Mouse (Mus musculus): ENCODE results near the gene Plod2. TPM values are rescaled to one million over a fixed set of nuclear protein-coding genes. Genes with fewer than 3 reads are reported as not detected.
A peak's percentile ranks its signal among the peaks of the same experiment; 100 is the strongest.

Gene Plod2
- polyA plus RNA-seq, 2 experiments = 56.6 to 108 TPM

DNA sequence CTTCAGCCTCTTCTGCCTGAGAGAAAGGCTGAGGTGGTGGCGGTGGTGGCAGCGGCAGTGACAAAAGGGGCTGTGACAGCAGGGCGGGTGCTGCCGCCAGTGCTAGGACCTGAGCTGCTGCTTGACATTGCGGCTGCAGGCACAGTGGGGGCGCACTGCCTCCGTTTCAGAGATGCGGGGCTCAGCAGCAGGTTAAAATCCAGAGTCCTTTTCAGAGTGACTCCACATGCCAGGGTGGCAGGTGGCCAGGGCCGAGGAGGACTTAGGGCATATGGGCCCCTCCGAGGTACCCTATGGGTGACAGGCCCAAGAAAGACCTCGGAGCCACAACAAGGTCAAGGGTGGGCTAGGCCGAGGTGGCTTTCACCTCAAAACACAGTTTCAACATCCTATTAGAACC, 25.0 kb upstream of the Plod2 start:
- no peak overlapping the region for H3K4me3 ChIP-seq (replicated peaks; ENCODE audit: low read length)
- peaks cover 6% of the 10 kb centered on the region for H3K9me3 ChIP-seq (ENCODE audit: control insufficient read depth, low read length)
- peaks cover 6% of the 10 kb centered on the region; the same call in 1 of the 2 replicates for H3K4me1 ChIP-seq (ENCODE audit: control insufficient read depth, insufficient read depth, low read length)
- ATAC-seq (ENCODE audit: low FRiP score, low read depth) (no peak), DNase-seq (ENCODE audit: low spot score) (peak; percentile 1)
- 94% methylated on average over 12 of the region's 12 CpGs for WGBS
- H3K36me3 ChIP-seq (ENCODE audit: control insufficient read depth, insufficient read depth, low read length) = no peaks in the 10 kb centered on the region
- no peak overlapping the region for H3K4me2 ChIP-seq (replicated peaks; ENCODE audit: low read depth, low read length, severe bottlenecking)
- no peak overlapping the region for H3K27ac ChIP-seq (replicated peaks; ENCODE audit: low read depth, low read length)
- H3K9ac ChIP-seq (ENCODE audit: low read depth, low read length, severe bottlenecking) = no peak overlapping the region
- H3K27me3 ChIP-seq (ENCODE audit: control insufficient read depth, insufficient read depth, low read length) = no peaks in the 10 kb centered on the region
- no peak for TF ChIP-seq POLR2A (IDR thresholded peaks at IDR 0.05; ENCODE audit: borderline replicate concordance, extremely low read depth, insufficient read depth, insufficient read length)

DNA sequence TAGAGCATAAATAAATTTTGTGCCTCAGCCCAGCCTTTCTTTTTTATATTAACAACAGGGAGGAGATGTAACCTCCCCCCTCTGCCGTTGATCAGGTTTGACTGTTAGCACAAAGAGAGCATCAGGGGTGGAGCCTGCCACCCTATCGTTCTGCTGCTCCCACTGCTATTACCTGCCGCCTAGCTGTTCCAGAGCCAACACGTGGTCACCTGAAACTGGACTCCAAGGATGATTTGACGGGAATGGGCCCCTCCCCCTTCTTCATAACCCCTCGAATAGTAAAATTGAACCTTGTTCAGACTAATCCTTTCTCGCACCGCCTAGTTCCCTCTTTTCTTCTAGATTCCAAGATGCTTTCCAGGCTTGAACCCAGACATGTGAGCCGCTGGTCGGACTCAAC, 21.3 kb upstream of the Plod2 start:
- Histone ChIP-seq H3K27me3 (ENCODE audit: control insufficient read depth, insufficient read depth, low read length) (no peaks in the 10 kb centered on the region), H3K4me1 (ENCODE audit: control insufficient read depth, insufficient read depth, low read length) (no peaks in the 10 kb centered on the region), H3K4me3 (replicated peaks; ENCODE audit: low read length) (no peak overlapping the region), H3K4me2 (replicated peaks; ENCODE audit: low read depth, low read length, severe bottlenecking) (no peak overlapping the region), H3K36me3 (ENCODE audit: control insufficient read depth, insufficient read depth, low read length) (no peaks in the 10 kb centered on the region), H3K9ac (ENCODE audit: low read depth, low read length, severe bottlenecking) (no peak overlapping the region), H3K27ac (replicated peaks; ENCODE audit: low read depth, low read length) (no peak overlapping the region), H3K9me3 (ENCODE audit: control insufficient read depth, low read length) (peaks cover 6% of the 10 kb centered on the region)
- WGBS = 89% methylated on average over 10 of the region's 10 CpGs
- no peak for DNase-seq (ENCODE audit: low spot score)
- no peak for TF ChIP-seq POLR2A (IDR thresholded peaks at IDR 0.05; ENCODE audit: borderline replicate concordance, extremely low read depth, insufficient read depth, insufficient read length)
- no peak for ATAC-seq (ENCODE audit: low FRiP score, low read depth)

DNA sequence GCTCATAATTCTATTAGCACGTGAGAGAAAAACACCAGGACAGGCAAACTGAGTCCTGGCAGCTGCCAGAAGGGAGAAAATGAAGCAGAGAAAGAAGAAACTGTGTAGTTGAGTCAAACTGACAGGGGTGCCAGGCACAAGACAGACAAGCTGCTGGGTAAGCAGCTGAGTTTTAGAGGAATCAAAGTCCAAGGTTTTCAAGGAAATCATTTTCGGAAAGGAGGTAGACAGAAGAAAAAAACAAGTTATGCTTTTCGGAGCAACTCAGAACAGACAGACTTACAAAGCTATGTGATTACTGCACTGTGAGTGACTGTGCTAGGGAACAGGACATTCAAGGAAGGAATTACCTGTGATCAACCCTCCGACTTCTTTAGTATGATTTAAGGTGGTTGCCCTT, 17.5 kb upstream of the Plod2 start:
- Histone ChIP-seq H3K9ac (ENCODE audit: low read depth, low read length, severe bottlenecking) (no peak overlapping the region), H3K4me2 (replicated peaks; ENCODE audit: low read depth, low read length, severe bottlenecking) (no peak overlapping the region), H3K4me3 (replicated peaks; ENCODE audit: low read length) (no peak overlapping the region), H3K27me3 (ENCODE audit: control insufficient read depth, insufficient read depth, low read length) (no peaks in the 10 kb centered on the region), H3K36me3 (ENCODE audit: control insufficient read depth, insufficient read depth, low read length) (no peaks in the 10 kb centered on the region), H3K9me3 (ENCODE audit: control insufficient read depth, low read length) (no peaks in the 10 kb centered on the region; the same call in 1 of the 2 replicates), H3K27ac (replicated peaks; ENCODE audit: low read depth, low read length) (no peak overlapping the region), H3K4me1 (ENCODE audit: control insufficient read depth, insufficient read depth, low read length) (no peaks in the 10 kb centered on the region)
- TF ChIP-seq POLR2A (IDR thresholded peaks at IDR 0.05; ENCODE audit: borderline replicate concordance, extremely low read depth, insufficient read depth, insufficient read length) = no peak
- ATAC-seq (ENCODE audit: low FRiP score, low read depth) (no peak), DNase-seq (ENCODE audit: low spot score) (no peak)
- WGBS = 79% methylated on average over 4 of the region's 4 CpGs

DNA sequence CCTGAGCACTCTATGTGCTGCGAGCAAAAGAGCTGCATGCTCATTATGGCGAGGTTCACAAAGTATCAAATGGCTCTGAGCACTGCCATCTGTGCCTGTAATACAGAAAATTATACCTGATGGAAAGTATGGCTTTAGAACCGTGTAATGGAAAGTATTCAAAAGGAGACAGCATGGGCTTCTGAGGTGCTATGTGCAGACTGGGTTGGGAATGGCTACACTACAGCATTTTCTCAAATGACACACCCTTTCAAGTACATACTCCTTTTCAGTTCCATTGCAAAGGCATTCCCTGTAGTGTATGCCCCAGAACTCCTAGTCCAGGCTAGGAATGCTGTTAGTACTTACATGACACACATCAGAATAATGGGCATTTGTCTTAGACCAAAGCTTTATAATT, 12.0 kb upstream of the Plod2 start:
- H3K27ac ChIP-seq (replicated peaks; ENCODE audit: low read depth, low read length) = no peak overlapping the region
- no peaks in the 10 kb centered on the region for H3K9me3 ChIP-seq (ENCODE audit: control insufficient read depth, low read length)
- DNase-seq (ENCODE audit: low spot score) (no peak), ATAC-seq (ENCODE audit: low FRiP score, low read depth) (peak; percentile 67; the same call in 1 of the 2 replicates)
- WGBS = 30% methylated on average over 3 of the region's 3 CpGs
- no peak overlapping the region for H3K9ac ChIP-seq (ENCODE audit: low read depth, low read length, severe bottlenecking)
- H3K36me3 ChIP-seq (ENCODE audit: control insufficient read depth, insufficient read depth, low read length) = no peaks in the 10 kb centered on the region
- H3K4me3 ChIP-seq (replicated peaks; ENCODE audit: low read length) = no peak overlapping the region
- H3K27me3 ChIP-seq (ENCODE audit: control insufficient read depth, insufficient read depth, low read length) = no peaks in the 10 kb centered on the region
- H3K4me2 ChIP-seq (replicated peaks; ENCODE audit: low read depth, low read length, severe bottlenecking) = no peak overlapping the region
- H3K4me1 ChIP-seq (ENCODE audit: control insufficient read depth, insufficient read depth, low read length) = no peaks in the 10 kb centered on the region
- TF ChIP-seq POLR2A (IDR thresholded peaks at IDR 0.05; ENCODE audit: borderline replicate concordance, extremely low read depth, insufficient read depth, insufficient read length) = no peak

DNA sequence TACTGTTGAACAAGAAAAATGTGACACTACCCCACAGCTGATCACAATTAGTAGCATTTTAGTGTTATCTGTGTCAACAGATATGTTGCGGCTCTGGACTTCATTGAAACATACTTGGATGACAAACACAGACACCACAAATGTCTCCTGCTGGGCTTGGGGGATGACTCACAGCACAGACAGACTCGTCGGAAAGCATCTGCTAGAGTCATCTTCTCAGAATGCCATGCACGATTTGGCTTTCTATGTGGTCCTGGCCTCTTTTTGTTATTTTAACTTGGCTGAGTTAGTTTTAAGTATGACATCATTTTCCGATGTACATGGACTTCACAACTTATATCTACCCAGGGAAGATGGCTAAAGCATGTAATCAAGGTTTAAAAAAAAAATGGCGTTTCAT, 4.3 kb upstream of the Plod2 start:
- TF ChIP-seq POLR2A (IDR thresholded peaks at IDR 0.05; ENCODE audit: borderline replicate concordance, extremely low read depth, insufficient read depth, insufficient read length) = no peak
- no peak overlapping the region for H3K4me3 ChIP-seq (replicated peaks; ENCODE audit: low read length)
- no peak overlapping the region for H3K27ac ChIP-seq (replicated peaks; ENCODE audit: low read depth, low read length)
- peaks cover 11% of the 10 kb centered on the region for H3K4me1 ChIP-seq (ENCODE audit: control insufficient read depth, insufficient read depth, low read length)
- WGBS = 73% methylated on average over 6 of the region's 6 CpGs
- no peak for ATAC-seq (ENCODE audit: low FRiP score, low read depth)
- H3K9me3 ChIP-seq (ENCODE audit: control insufficient read depth, low read length) = no peaks in the 10 kb centered on the region
- no peak overlapping the region for H3K4me2 ChIP-seq (replicated peaks; ENCODE audit: low read depth, low read length, severe bottlenecking)
- H3K36me3 ChIP-seq (ENCODE audit: control insufficient read depth, insufficient read depth, low read length) = no peaks in the 10 kb centered on the region
- H3K27me3 ChIP-seq (ENCODE audit: control insufficient read depth, insufficient read depth, low read length) = no peaks in the 10 kb centered on the region
- no peak for DNase-seq (ENCODE audit: low spot score)
- H3K9ac ChIP-seq (ENCODE audit: low read depth, low read length, severe bottlenecking) = no peak overlapping the region

DNA sequence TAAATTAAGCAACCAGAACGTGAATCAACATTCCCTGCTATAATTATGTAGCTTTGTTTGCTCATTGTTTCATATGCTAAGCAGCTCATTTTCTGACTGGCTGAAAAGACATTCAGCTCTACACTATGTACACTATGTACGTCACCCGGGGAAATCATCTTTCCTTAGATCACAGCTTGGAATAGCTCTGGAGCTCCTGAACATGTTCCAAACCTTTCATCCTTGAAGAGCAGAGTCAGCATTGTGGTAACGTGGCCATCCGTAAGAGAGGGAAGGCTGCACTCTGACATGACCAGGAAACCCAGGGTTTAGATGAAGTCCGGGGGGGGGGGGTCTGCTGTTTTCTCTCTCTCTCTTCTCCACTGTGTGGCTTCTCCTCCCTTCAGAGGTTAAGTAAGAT, 3.8 kb upstream of the Plod2 start:
- DNase-seq (ENCODE audit: low spot score) = peak; percentile 55
- Histone ChIP-seq H3K9ac (ENCODE audit: low read depth, low read length, severe bottlenecking) (no peak overlapping the region), H3K27me3 (ENCODE audit: control insufficient read depth, insufficient read depth, low read length) (no peaks in the 10 kb centered on the region), H3K4me1 (ENCODE audit: control insufficient read depth, insufficient read depth, low read length) (peaks cover 11% of the 10 kb centered on the region), H3K4me3 (replicated peaks; ENCODE audit: low read length) (no peak overlapping the region), H3K27ac (replicated peaks; ENCODE audit: low read depth, low read length) (0 out of 2 replicates have a peak overlapping the region, but pooled peaks have one; percentile 14), H3K4me2 (replicated peaks; ENCODE audit: low read depth, low read length, severe bottlenecking) (no peak overlapping the region), H3K36me3 (ENCODE audit: control insufficient read depth, insufficient read depth, low read length) (no peaks in the 10 kb centered on the region), H3K9me3 (ENCODE audit: control insufficient read depth, low read length) (no peaks in the 10 kb centered on the region)
- ATAC-seq (ENCODE audit: low FRiP score, low read depth) = no peak
- no peak for TF ChIP-seq POLR2A (IDR thresholded peaks at IDR 0.05; ENCODE audit: borderline replicate concordance, extremely low read depth, insufficient read depth, insufficient read length)
- WGBS = 72% methylated on average over 6 of the region's 6 CpGs

Data from limb, embryonic 14.5 days (tissue).